Mouse (Mus musculus) neutrophil, adult 5-6 weeks (primary cell): Measurements from ENCODE around the gene Gm21627. TPM values are rescaled to one million over a fixed set of nuclear protein-coding genes. Genes with fewer than 3 reads are reported as not detected.
"Not testable (repeated sequence)": the region's sequence is repeated elsewhere in the genome, so short reads cannot be mapped to it uniquely, and the experiment has no call there.

ENCODE experiments used
- ATAC-seq: fragments of 151-379, 151-347 bp; 2 replicates; pipeline ENCODE4 v1.8.0; 2017; ENCODE audit warnings: mild to moderate bottlenecking, moderate TSS enrichment; ENCODE audit not compliant: insufficient number of reproducible peaks, poor library complexity, low FRiP score, severe bottlenecking; ENCODE audit errors: extremely low read depth
- total RNA-seq: library from RNA; stranded (forward); fragments of 200-1000 nt; gene quantifications from 2 replicates; pipeline ENCODE4 v1.2.3, GENCODE M21; 2017

The Gm21627 gene
- total RNA-seq = not detected in 2 replicates

DNA sequence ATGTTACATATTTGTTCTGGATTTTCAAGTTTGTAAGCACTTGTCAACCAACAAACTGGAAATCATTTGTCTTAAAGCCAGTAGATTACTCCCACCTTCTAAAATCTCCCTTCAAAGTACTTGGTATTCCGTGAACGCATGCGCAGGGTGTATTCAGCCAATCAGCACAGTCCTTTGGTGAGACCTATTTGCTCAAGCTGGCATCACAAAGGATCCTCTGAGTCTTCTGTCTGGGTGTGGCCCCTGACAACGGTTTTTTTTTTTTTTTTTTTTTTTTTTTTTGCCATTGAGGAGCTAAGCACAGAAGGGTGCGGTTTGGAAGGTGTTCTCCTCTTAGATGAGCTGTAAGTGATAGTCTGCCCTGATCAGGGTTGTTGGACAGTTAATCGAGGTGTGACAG lies at the start of gene Gm21627:
Gene Gm21627 (plus strand): TSS at position 301 of the 400 bp plus-strand sequence.
- not testable (repeated sequence) for ATAC-seq
